Mouse (Mus musculus): ENCODE results near the gene Agpat3.

The Agpat3 gene

GRCm38 (mm10) chr10:78351887-78352665 is at the start of gene Agpat3:
Gene Agpat3, minus strand, starts transcription at chr10:78352489.
- peak; percentile 38 to 42 for DNase-seq (ENCODE audit: low spot score in 2 of 2)

DNA sequence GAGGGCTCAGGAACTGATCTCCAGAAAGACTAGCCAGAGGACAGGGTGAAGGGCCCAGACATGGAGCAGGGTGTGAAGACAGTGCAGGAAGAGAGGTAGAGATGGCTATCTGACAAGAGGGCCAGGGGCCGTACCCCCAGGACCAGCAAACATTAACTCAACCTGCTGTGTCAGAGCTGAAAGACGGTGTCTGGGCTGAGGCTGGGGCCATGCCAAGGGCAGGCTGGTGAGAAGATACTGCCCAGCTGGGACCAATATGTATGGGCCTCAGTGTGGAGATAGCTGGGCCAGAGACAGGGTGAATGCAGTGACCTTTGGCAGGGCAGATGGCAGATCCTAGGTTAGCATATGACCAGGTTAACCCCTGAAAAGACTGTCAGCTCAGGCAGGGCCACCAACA is 48.8 kb upstream of the Agpat3 start:
- no peak for DNase-seq (ENCODE audit: low spot score in 2 of 2)

DNA sequence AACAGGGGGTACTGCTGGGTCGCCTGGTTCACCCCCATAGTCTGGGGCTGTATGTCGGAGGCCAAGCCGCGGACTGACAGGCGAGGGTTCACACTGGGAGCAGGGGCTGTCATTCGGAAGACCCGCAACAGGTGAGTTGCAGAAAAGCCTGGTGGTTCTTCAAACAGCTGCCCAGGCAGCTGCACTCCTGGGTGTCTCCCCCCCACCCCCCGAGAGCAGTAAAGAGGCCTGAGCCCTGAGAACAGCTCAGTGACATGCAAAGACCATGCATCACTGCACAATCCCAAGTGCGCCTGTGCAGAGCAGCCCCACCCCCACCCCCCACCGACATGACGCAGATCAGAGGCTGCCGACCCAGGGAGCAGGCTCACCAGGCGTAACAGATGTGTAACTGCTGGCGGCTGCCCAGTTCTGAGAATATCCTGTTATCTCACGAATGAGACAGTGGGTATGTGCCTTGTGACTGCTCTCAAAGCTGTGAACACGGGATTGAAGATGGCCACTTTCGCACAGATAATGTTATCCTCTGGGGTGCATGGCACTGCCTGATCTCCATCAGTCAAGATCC is 46.9 kb upstream of the Agpat3 start:
- no peak for DNase-seq (ENCODE audit: low spot score in 2 of 2)

DNA sequence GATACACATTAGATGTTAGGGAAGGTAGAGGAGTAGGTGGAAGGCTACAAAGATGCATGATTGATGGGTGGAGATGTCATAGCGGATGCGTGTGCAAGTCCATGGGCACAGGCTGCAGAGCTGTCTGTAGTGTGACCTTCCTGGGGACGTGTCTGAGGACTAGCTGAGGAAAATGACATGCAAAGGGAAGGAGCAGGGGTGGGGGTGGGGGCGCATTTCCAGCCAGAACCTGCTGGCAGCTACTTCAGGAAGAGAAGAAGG is 44.3 kb upstream of the Agpat3 start:
- no peak for DNase-seq (ENCODE audit: low spot score in 2 of 2)

GRCm38 (mm10) chr10:78395819-78396624 is 43.7 kb upstream of the Agpat3 start:
- DNase-seq (ENCODE audit: low spot score in 2 of 2) = peak; percentile 99 to 100

DNA sequence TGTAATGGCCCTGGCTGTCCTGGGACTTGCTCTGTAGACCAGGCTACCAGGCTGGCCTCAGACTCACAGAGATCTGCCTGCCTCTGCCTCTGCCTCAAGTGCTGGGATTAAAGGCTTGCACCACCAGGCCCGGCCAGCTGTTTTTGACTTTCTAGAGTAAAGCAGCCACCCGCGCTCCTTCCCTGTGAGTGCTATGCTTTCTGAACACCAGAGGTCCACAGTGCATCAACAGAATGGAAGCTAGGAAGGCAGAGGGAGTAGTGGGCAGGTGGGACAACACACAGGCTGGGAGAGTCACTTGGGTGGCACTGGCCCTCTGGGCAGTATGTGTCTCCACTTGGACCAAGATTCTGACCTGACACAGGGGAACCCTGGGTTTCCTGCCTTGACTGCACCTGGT is 43.1 kb upstream of the Agpat3 start:
- DNase-seq (ENCODE audit: low spot score in 2 of 2) = no peak

DNA sequence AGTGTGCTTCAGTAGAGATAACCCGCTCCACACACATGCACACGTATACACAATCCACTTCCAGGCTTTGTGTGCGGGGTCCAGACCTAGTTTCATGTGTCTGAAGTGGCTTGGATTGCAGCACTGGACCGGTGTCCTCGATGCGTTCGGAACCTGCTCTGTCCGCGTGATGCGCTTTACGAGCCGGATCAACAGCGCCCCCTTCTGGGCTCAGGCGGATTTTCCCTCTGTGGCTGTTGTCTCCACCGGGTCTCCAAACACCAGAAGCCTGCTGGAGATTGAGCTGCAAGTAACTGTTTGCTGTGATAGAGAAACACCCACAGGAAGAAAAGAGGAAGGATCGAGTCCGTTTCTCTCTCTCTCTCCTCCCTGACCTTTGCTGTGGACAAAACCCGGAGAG is 39.8 kb upstream of the Agpat3 start:
- peak; percentile 77 to 84 for DNase-seq (ENCODE audit: low spot score in 2 of 2)

DNA sequence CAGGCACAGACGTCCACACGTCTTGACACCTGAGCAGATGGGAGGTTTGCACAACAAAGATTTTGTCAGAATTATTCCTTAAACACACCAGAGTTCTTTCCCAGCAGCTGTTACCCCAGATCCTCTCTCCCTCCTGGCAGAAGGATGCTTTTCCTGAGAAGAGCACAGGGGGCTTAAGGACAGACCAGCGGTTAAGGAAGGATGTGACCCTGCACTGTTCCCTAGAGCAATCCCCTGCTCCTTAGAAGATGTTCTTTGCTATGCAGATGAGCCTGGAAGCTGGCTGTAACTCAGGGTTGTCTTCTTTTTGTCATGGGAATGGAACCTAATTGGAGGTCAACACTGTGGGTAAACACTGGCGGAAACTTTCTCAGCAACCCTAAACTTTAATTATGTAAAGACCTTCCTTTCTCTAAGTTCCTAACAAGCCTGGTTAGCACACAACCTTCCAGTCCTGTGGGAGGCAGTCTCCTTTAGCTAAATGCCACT is 38.7 kb upstream of the Agpat3 start:
- DNase-seq (ENCODE audit: low spot score in 2 of 2) = no peak

- DNase-seq (ENCODE audit: low spot score in 2 of 2) = no peak
These were observed 36.1 kb upstream of the Agpat3 start for GRCm38 (mm10) chr10:78388216-78388980.

- no peak for DNase-seq (ENCODE audit: low spot score in 2 of 2)
These were observed 33.2 kb upstream of the Agpat3 start for GRCm38 (mm10) chr10:78385520-78385919.

- no peak for DNase-seq (ENCODE audit: low spot score in 2 of 2)
These were observed 31.3 kb upstream of the Agpat3 start for GRCm38 (mm10) chr10:78383567-78383966.

GRCm38 (mm10) chr10:78378516-78378915 is 26.2 kb upstream of the Agpat3 start:
- no peak for DNase-seq (ENCODE audit: low spot score in 2 of 2)

DNA sequence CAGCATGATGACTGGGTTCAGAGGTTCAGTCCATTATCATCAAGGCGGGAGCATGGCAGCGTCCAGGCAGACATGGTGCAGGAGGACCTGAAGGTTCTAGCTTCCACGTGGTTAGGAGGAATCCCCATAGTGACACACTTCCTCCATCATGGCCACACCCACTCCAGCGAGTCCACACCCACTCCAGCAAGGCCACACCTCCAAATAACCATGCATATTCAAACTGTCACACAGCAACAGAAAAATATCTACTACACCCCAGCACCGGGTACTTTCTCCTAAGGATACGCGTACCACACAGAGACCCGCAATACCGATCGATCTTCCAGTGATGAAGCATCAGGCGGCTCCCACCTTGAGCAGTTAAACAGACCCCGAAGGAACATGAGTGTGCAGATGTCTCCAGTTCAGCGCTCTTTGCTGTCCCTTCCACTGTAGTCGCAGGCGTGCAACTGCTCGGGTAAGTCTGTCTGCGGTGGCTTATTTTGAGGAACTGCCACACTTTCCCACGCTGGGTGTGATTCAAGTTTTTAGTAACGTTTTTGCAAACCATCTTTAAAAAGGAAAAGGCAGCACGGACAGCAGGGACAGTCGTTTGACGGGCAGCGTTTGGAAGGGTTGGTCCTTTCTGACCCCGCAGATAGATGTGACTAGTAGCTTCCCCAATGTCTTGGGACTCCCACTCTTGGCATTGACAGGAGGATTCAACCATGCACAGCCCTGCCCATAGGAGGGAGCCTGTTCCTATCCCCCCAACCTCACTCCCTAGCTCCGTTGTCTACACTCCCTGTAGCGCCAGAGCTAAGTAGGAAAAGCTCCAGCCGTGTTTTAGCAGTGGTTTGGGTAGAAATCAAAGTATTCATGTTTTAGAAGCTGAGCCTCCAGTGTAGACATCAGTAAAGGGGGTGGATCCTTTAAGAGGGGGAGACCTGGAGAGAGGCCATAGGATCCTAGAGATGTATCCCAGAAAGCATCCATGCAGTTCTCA is 20.7 kb upstream of the Agpat3 start:
- DNase-seq (ENCODE audit: low spot score in 2 of 2) = no peak

DNA sequence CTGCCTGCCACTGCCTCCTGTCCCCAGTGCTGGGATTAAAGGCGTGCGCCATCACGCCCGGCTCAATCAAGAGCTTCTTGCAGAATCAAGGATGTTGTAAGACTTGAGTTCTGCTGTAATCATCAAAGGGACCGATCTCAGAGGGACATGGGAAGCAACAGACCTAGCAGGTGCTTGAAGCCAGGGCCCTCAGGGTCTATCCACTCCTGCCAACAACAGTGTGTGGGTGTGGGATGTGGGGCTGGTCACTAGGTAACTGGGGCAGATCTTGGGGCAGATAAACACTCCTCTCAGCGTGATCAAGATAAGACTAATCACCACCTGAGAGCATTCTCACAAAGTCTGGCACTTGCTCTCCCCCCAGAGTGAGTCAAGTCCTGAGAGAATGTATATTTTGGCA is 19.5 kb upstream of the Agpat3 start:
- no peak for DNase-seq (ENCODE audit: low spot score in 2 of 2)

DNA sequence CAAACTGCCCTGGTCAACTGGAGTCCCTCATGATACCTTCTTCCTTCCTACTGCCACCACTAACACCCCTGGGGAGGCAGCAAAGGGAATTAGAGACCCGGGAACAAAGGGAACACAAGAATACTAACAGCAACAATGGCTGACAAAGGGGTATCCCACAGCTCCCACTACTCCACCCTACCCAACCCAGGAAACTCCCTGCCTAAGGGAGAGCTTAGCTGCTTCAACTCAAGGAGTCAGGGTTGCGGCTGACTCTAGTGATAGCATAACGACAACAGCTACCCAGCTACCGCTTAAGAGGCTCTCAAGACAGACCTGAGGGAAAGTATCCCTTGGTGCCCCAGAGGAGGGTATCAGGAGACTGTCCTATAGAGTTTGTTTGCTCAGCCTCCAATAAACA is 15.3 kb upstream of the Agpat3 start:
- no peak for DNase-seq (ENCODE audit: low spot score in 2 of 2)

GRCm38 (mm10) chr10:78366851-78367312 is 14.6 kb upstream of the Agpat3 start:
- no peak for DNase-seq (ENCODE audit: low spot score in 2 of 2)

DNA sequence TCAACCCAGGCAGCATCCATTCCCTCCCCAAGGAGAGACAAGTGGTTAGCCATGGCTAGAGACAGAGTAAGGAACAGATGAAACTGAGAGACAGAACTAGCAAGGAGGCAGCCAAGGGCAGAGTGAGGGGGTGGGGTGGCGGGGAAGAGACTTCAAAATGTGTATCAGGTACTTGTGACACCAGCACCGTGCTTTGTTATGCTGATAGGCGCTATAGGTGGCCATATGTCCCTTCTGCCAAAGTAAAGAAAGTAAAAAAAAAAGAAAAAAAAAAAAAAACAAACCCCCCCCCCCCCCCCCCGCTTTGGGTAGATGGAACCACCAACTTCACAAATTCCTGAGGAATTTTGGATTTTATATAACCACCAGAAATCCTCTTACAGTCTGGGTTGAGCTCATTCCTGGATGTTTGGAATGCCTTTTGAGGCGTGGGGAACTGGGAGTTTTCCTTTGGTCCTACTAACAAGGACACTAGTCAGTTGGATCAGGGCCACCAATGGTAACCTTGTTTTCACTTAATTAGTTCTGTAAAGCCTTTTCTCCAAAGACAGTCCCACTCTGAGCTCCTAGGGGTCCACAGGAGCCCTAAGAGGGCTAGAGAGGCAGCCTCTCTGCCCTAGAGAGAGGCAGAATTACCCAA is 14.0 kb upstream of the Agpat3 start:
- DNase-seq (ENCODE audit: low spot score in 2 of 2) = no peak

- no peak for DNase-seq (ENCODE audit: low spot score in 2 of 2)
These were observed 13.3 kb upstream of the Agpat3 start for GRCm38 (mm10) chr10:78365555-78365954.

DNA sequence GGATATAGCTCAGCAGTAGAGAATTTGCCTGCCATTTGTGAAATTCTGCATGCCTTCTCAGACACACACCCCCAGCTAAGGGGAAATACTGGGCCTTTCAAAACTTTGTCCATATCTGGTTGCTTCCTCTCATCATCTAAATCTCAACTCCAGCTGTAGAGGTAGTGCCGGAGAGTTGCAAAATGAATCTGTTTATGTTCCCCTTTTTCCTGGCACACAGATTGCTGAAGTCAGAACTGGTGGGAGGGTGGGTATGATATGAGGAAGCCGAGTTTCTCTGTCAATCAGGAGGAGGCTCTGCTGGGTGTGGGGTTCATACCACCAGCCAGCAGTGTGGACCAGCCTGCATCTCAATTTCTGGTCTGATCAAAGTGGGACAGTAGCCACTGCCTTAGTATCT is 11.8 kb upstream of the Agpat3 start:
- DNase-seq (ENCODE audit: low spot score in 2 of 2) = no peak

DNA sequence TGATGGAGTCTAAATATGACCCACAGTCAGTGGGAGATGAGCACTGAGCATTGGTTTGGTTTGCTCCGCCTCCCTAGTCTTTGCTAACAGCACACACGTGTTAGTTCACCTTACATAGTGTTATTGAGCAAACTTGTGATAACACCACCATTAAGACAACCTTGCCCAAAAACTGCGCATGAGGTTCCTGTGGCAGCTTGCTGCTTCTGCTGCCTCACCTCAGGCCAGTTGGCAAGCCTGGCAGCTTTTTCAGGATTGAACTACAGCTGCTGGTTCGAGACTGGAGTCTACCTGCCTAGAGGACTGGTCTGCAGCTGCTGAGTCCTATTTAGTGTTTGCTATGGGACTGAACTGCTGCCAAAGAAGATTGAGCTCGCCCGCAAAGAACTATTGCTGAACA is 11.1 kb upstream of the Agpat3 start:
- DNase-seq (ENCODE audit: low spot score in 2 of 2) = no peak
